Mouse (Mus musculus) olfactory bulb, adult 2 months (tissue): Measurements from ENCODE around the gene Stra6.

Experiments used
- CTCF ChIP-seq: fragments of 200-500 bp; IDR thresholded peaks from 2 replicates; pipeline ENCODE4 v1.5.1; 2012; ENCODE audit warnings: low read depth, mild to moderate bottlenecking, low read length, moderate library complexity; ENCODE audit not compliant: insufficient read depth
- POLR2A ChIP-seq: fragments of 200-500 bp; IDR thresholded peaks from 2 replicates; pipeline ENCODE4 v1.6.1; 2012; ENCODE audit warnings: mild to moderate bottlenecking, low read depth, low read length, moderate library complexity; ENCODE audit not compliant: insufficient read depth

GRCm38 (mm10) chr9:58014393-58015160 is 49.0 kb upstream of the Stra6 start:
- no peak for TF ChIP-seq CTCF
- no peak for TF ChIP-seq POLR2A
